Comparison of ENCODE assay signal across 8 mouse cellular contexts in genomic region chr2:6352541-6352971, GRCm38 (mm10). TPM values are rescaled to one million over a fixed set of nuclear protein-coding genes. Genes with fewer than 3 reads are reported as not detected.
DNase-seq lines count a peak whose midpoint lies in the region; ATAC-seq lines count a peak whose summit lies in the region.

No protein-coding gene starts in this region.

- no peak overlapping the region for H3K9ac ChIP-seq in midbrain, embryonic 15.5 days

- no peaks in the 10 kb centered on the region for H3K9me3 ChIP-seq in midbrain, embryonic 15.5 days

- H3K4me3 ChIP-seq in midbrain, embryonic 15.5 days, result no peak overlapping the region

- H3K27ac ChIP-seq in midbrain, embryonic 15.5 days, result peak overlapping the region; percentile 27; the same call in 1 of the 2 replicates

- peak; percentile 19 for DNase-seq in urinary bladder, postnatal 25 days (ENCODE audit: low spot score)
- DNase-seq in urinary bladder, postnatal 4 days (ENCODE audit: low spot score in 2 of 2), result no peak
- DNase-seq in fat pad, adult 2 months (ENCODE audit: extremely low read depth, low read depth, low spot score), result peak; percentile 25
- peak; percentile 24 to 50 for DNase-seq in kidney, postnatal 25 days
- no peak for DNase-seq in MN1 (ENCODE audit: low spot score)
- DNase-seq in cerebellum, adult 8-10 months, result no peak
- no peak for DNase-seq in right cerebral cortex, postnatal 14 days

- ATAC-seq in midbrain, embryonic 15.5 days (replicated peaks), result no peak

- H3K27me3 ChIP-seq in midbrain, embryonic 15.5 days (replicated peaks), result no peaks in the 10 kb centered on the region

- WGBS in midbrain, embryonic 15.5 days, result 44% methylated on average over 14 of the region's 14 CpGs

- no peaks in the 10 kb centered on the region for H3K36me3 ChIP-seq in midbrain, embryonic 15.5 days (replicated peaks)

- peaks cover 26% of the 10 kb centered on the region for H3K4me1 ChIP-seq in midbrain, embryonic 15.5 days

- peak overlapping the region; percentile 24 for H3K4me2 ChIP-seq in midbrain, embryonic 15.5 days

RNA-seq across cellular contexts. Expression of gene Usp6nl, which starts 30.1 kb away (rescaled TPM):
- polyA plus RNA-seq in midbrain, embryonic 15.5 days (2015; fragmentation: Nextera tagmentation; extraction: Ambion mirVana), result 6.5 and 7.7 TPM in 2 replicates

Comparison
In these comparisons a context has a peak if more than half of its experiments do, and no peak if none do; other contexts are left out.
1. DNase-seq: peak in urinary bladder, postnatal 25 days (single experiment), fat pad, adult 2 months (single experiment) and kidney, postnatal 25 days (2 of 2); none in urinary bladder, postnatal 4 days (0 of 2), MN1 (single experiment), cerebellum, adult 8-10 months (single experiment) and right cerebral cortex, postnatal 14 days (single experiment).